Mouse (Mus musculus): ENCODE measurements around the gene Fmo2.

Gene Fmo2

GRCm38 (mm10) chr1:162840211-162840610, 58.3 kb downstream of the Fmo2 start:
- no peak for DNase-seq

GRCm38 (mm10) chr1:162838976-162839375, 59.5 kb downstream of the Fmo2 start:
- DNase-seq, result no peak

- DNase-seq, result no peak
Observed at GRCm38 (mm10) chr1:162834342-162834741, 64.2 kb downstream of the Fmo2 start.

- no peak for DNase-seq
Observed at GRCm38 (mm10) chr1:162832574-162832953, 66.0 kb downstream of the Fmo2 start.

GRCm38 (mm10) chr1:162831838-162832573, 66.5 kb downstream of the Fmo2 start:
- DNase-seq, result no peak
